Mouse (Mus musculus) right cerebral cortex, postnatal 4 days (tissue): ENCODE results near the gene Klf16.
"Not testable (repeated sequence)": the region's sequence is repeated elsewhere in the genome, so short reads cannot be mapped to it uniquely, and the experiment has no call there.

Experiments used
- DNase-seq: peaks from one replicate; pipeline ENCODE4 v3.0.0-alpha.2; 2022

Gene Klf16

DNA sequence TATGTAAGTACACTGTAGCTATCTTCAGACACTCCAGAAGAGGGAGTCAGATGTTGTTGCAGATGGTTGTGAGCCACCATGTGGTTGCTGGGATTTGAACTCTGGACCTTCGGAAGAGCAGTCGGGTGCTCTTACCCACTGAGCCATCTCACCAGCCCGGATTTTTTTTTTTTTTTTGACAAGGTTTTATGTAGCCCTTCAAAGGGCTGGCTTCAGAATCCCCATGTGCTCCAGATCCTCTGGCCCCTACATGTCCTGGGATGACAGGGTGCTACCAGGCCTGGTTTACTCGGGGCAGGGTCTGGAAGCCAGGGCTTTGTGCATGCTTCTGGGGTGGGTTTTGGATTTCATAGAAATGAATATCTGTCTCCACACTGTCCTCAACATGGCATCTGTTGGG is 28.6 kb upstream of the Klf16 start, which contains the start of gene Gm49322:
TSS of gene Gm49322 (plus strand) at position 301 of the 400 bp plus-strand sequence.
- DNase-seq: not testable (repeated sequence)

GRCm38 (mm10) chr10:80604988-80605387 is 27.9 kb upstream of the Klf16 start:
- DNase-seq: no peak

- DNase-seq: no peak
Observed at GRCm38 (mm10) chr10:80604001-80604509, 26.9 kb upstream of the Klf16 start.

DNA sequence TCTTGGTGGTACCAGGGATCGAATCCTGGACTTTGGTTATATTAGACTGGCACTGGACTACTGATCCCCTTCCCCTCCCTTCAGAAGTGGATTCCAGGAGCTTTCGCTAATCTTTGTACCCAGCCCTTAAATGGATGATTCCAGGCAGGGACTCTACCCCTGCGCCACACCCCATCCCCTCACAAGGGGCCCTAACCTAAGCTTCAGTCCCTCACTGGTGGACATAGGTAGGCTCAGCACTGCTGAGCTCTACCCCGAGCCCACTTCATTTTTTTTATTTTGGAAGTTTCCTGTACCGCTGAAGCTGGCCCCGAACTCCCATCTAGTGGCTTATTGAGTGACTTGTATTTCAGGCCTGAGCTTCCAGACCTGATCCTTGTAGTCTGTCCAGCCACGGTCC is 26.2 kb upstream of the Klf16 start:
- no peak for DNase-seq

DNA sequence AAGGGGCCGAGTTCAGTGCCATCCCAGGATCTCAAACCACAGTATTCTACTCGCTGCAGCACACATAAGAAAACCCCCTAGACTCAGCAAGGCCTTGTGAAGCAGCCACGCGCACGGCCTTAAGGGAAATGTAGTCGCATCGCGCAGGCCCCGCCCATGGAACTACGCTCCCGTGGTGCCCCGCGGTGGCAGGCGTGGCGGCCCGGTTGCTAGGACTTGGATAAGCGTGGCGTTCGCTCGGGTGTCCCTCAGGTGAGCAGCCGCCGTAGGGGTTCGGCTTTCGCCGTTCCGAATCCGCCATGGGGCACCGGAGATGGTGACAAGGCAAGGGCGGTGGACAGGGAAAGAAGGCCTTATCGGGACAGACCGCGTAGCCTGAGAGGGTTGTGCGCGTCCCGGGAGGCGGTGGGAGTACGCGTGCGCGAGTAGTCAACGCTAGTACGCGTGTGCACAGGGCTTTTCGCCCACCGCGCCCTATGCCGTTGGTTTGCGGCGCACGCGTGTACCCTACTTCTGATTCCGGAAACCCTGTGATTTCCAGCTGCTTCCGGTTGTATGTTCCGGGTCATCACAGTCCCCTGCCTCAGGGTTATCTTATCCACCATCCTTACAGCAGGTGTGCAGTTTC is 25.7 kb upstream of the Klf16 start, which contains the start of the genes Scamp4 and Adat3:
TSS of gene Scamp4 (plus strand) at position 175 of the 628 bp plus-strand sequence.
TSS of gene Adat3 (plus strand) at position 183 of the 628 bp plus-strand sequence.
- DNase-seq: peak; percentile 93

- DNase-seq: no peak
Observed at GRCm38 (mm10) chr10:80596318-80596717, 19.2 kb upstream of the Klf16 start.

GRCm38 (mm10) chr10:80589879-80590854 is 13.0 kb upstream of the Klf16 start, which contains the start of gene Abhd17a:
Gene Abhd17a (minus strand): TSS chr10:80590341.
- DNase-seq: peak; percentile 91

GRCm38 (mm10) chr10:80589127-80589878 is 12.2 kb upstream of the Klf16 start:
- DNase-seq: no peak

DNA sequence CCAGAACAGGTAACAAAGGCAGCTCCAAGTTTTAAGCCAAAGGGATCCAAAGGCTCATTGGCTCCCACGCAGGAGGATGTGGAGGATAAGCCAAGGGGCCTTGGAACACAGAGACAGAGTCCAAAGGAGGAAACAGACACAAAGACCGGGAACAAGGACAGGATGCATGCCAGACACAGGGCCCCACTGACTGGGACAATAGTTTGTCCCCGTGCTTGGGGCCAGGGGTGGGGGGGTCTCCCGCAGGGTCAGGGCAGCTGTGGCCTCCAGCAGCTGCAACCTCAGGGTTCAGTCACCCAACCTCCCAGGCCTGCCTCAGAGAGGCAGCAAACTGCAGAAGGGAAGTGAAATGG is 10.2 kb upstream of the Klf16 start:
- DNase-seq: no peak

- no peak for DNase-seq
Observed at GRCm38 (mm10) chr10:80586407-80587304, 9.5 kb upstream of the Klf16 start.

DNA sequence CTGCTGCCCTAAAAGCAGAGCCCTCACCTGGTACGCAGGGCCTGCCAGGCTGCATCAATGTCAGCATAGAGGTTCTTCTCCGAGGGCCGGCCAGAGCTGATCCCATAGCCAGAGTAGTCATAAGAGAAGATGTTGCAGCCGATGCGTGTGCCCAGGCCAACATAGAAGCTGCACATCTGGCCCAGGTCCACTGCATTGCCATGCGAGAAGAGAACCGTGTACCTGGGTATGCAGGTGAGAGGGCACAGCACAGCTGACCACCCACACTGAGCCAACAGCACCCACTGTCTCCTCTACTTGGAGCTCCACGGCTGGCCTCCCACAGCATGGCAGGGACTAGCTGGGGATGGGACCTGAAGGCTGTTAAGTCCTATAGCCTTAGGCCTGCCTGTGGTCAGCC is 8.5 kb upstream of the Klf16 start:
- no peak for DNase-seq

DNA sequence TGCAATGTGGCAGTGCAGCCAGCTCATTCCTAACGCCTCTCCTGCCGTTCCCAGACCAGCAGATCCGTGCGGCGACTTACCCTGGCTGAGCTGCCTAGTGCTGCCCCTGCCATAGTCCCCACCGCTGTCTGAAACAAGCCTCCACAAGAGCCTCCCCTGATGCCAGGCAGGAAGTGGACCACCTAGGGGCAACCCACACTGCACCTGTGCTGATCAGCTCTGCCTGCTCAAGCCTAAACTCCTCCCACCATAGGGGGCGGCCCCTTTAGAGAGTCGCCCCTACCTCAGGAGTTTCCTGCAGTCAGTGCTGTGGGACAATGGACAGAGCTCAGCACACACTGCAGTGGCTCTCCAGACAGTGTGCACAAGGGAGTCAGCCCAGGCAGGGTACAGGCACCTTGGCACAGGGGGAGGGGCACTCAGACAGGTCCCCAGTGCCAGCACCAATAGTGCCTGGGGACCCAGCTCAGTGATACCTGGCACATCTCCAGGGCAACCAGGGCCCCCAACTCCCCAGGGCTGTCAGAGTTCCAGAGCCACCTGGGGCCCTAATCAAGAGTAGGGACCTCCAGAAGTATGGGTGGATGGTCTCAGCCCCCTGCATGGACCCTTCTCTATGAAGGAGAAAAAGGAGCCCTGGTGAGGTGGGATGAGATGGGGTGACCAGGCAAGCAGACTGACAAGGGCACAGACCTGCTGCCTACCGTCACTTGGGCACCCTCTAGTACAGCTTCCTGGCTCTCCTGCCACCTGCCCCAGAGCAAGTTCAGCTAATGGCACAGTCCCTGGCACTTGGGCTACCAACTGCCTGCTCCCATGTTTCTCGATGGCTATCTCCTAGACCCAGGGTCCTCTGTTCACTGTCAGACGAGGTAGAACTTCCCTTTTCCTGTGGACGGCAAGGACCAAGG is 7.8 kb upstream of the Klf16 start:
- peak; percentile 2 for DNase-seq

DNA sequence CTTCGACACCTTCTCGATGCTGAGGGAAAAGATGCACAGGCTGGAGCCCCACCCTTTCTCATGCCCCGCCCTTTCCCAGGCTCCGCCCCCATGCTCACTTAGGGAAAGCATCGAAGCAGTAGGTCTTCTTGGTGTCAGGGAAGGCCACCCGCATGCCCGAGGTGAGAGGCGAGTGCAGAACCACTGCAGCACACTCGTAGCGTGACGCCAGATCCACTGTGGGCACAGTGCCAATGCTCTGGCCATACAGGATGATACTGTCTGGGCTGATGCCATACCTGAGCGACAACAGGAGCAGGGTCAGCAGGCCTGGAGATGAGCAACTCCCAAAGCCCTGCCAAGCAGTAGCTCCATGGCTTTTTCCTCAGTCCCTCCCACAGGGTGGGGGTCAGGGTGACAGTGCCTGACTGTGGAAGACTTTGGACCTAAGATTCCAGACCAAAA is 6.9 kb upstream of the Klf16 start:
- no peak for DNase-seq

- no peak for DNase-seq
Observed at GRCm38 (mm10) chr10:80583047-80583446, 5.9 kb upstream of the Klf16 start.

DNA sequence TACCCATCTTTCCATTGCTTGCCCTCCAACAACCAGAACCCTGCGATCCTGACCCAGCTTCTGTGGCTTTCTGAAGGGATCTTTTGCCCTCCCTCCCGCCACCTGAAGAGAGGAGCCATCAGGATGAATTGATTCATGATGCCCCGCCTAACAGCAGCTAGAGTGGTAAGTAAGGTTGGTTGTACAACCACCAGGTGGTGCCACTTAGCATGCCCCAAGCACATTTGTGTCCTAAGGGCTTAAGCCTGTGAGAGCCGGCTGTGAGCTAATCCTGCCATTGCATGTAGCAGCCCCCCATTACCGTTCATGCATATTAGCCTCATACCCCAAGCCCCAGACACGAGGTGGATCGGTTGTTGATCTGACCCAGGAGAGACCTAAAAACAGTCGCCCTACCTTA is 1.8 kb upstream of the Klf16 start:
- DNase-seq: peak; percentile 22

DNA sequence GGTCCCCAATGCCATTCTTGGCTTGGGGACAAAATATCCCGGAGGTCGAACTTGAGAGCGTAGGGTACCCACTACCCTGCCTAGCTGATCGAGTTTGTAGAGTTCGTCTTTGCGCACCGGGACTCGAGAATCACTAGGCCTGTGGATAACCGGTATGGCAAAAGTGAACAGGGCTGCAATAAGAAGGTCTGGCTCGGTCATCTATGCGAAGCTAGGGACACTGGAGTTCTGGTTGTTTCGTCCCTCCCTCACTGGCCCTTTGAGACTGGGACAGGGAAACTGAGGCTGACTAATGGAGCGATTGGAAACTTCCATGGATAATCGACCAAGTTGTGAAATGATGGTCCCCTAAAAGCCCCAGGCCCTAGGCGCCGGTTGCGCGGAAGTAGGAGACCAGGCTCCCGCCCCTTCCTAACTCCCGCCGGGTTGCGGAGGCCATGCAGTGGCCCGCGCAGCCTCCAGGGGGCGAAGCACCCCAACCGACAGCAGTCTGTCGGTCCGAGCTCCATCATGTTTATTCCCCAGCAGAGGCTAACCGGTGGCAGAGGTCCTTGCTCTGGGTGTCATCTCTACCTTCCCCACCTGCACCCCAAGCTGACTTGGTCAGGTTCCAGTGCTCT is 1.1 kb upstream of the Klf16 start:
- DNase-seq: peak; percentile 67

GRCm38 (mm10) chr10:80576351-80577194 is 548 bp downstream of the Klf16 start:
- DNase-seq: peak; percentile 65

DNA sequence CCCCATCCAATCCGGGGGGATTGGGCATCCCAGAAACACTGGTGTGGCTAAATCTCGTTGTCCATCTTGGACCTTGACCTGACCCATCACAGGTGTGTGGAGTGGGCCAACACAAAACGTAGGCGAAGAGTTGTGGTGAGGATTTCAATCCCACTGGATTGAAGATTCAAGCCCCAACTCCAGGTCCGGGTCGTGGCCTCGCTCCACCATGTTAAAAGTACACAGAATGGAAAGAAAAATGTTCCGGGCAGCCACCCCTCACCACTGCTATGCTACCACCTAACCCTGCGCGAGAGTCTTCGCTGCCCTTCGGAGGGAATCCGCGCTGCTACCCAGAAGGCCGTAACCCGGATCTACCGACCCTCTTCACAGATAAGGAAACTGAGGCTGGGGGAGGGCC is 1.2 kb downstream of the Klf16 start:
- DNase-seq: no peak

DNA sequence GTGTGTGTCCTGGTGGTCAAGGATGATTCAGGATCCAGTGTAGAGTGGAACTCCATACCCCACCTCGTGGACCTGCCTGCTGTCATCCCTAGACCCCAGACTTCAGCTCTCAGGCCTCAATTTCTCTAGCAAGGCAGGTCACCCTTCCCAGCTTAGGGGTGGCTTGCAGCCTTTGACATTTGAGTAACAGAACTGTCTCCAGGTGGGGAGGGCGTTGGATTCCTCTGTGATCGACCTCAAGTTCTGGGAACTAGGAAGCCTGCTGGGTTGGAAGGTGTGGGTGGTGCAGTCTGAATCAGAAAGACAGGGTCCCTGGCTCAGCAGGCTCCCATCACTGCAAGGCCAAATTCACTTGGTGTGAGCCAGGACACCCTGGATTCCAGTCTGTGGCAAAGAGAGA is 2.2 kb downstream of the Klf16 start:
- peak; percentile 2 for DNase-seq
